35 mouse cellular contexts compared by ENCODE assay signal in genomic region chr11:96171601-96172000, GRCm38 (mm10). TPM values are rescaled to one million over a fixed set of nuclear protein-coding genes. Genes with fewer than 3 reads are reported as not detected.
"Had no signal": no experiment of that assay in that cellular context is flagged by ENCODE, and none has a peak within 500 bp of the region (broad histone marks: within the 10 kb centered on the region; RNA-seq: fewer than 3 reads in every experiment).

No protein-coding gene starts in this region.

- H3K4me3 ChIP-seq: embryonic facial prominence, embryonic 10.5 days; embryonic facial prominence, embryonic 12.5 days; embryonic facial prominence, embryonic 15.5 days; erythroblast, embryonic 14.5 days; forebrain, embryonic 10.5 days; forebrain, embryonic 12.5 days; forebrain, embryonic 13.5 days; forebrain, embryonic 15.5 days; gastrocnemius, adult 2 months; heart, adult 2 months had no signal

- H3K4me1 ChIP-seq: embryonic facial prominence, embryonic 12.5 days; embryonic facial prominence, embryonic 13.5 days; forebrain, embryonic 12.5 days; forebrain, embryonic 13.5 days; forebrain, embryonic 15.5 days had no signal

- H3K27ac ChIP-seq: embryonic facial prominence, embryonic 10.5 days; embryonic facial prominence, embryonic 12.5 days; embryonic facial prominence, embryonic 13.5 days; embryonic facial prominence, embryonic 15.5 days; forebrain, embryonic 10.5 days; forebrain, embryonic 12.5 days; forebrain, embryonic 13.5 days; forebrain, embryonic 15.5 days; gastrocnemius, adult 2 months; heart, adult 2 months had no signal

- ATAC-seq: forebrain, embryonic 13.5 days; forebrain, embryonic 14.5 days; forebrain, embryonic 15.5 days; forebrain, embryonic 16.5 days; forebrain, postnatal 0 days had no signal

- H3K9ac ChIP-seq: embryonic facial prominence, embryonic 12.5 days; embryonic facial prominence, embryonic 13.5 days; embryonic facial prominence, embryonic 15.5 days; forebrain, embryonic 12.5 days; forebrain, embryonic 13.5 days; forebrain, embryonic 15.5 days; forebrain, postnatal 0 days had no signal

- H3K9me3 ChIP-seq: embryonic facial prominence, embryonic 10.5 days; embryonic facial prominence, embryonic 12.5 days; embryonic facial prominence, embryonic 15.5 days; forebrain, embryonic 10.5 days; forebrain, embryonic 12.5 days; forebrain, embryonic 13.5 days; forebrain, embryonic 15.5 days had no signal

- H3K4me2 ChIP-seq: embryonic facial prominence, embryonic 12.5 days; embryonic facial prominence, embryonic 13.5 days; embryonic facial prominence, embryonic 15.5 days; forebrain, embryonic 12.5 days; forebrain, embryonic 13.5 days; forebrain, embryonic 15.5 days had no signal

- H3K36me3 ChIP-seq: embryonic facial prominence, embryonic 10.5 days; embryonic facial prominence, embryonic 12.5 days; embryonic facial prominence, embryonic 13.5 days; embryonic facial prominence, embryonic 15.5 days; forebrain, embryonic 10.5 days; forebrain, embryonic 12.5 days; forebrain, embryonic 15.5 days had no signal

- DNase-seq: cerebellum, adult 18-20 months; cerebellum, adult 2 months; cerebellum, adult 8-10 months; cerebellum, adult 9-10 months; cerebellum, adult 9-11 months; cerebellum, postnatal 10 days; cerebellum, postnatal 14 days; cerebellum, postnatal 25 days; cerebellum, postnatal 36 days; forebrain, postnatal 0 days; gastrocnemius, adult 2 months; gastrocnemius, postnatal 10 days; gastrocnemius, postnatal 14 days; gastrocnemius, postnatal 25 days; gastrocnemius, postnatal 36 days; heart, adult 11 months; heart, adult 18-20 months; heart, adult 2 months had no signal

RNA-seq across cellular contexts. Expression of gene Hoxb13, which starts 22.5 kb away (rescaled TPM):
- polyA plus RNA-seq: cerebellum, adult 2 months; cortical plate, adult 2 months; embryonic facial prominence, embryonic 10.5 days; embryonic facial prominence, embryonic 11.5 days; embryonic facial prominence, embryonic 12.5 days; embryonic facial prominence, embryonic 13.5 days; embryonic facial prominence, embryonic 14.5 days; embryonic facial prominence, embryonic 15.5 days; forebrain, embryonic 10.5 days; forebrain, embryonic 11.5 days; forebrain, embryonic 12.5 days; forebrain, embryonic 13.5 days; forebrain, embryonic 14.5 days; forebrain, embryonic 15.5 days; forebrain, postnatal 0 days; frontal cortex, adult 2 months; heart, adult 2 months had no signal

RNA-seq across cellular contexts. Expression of gene Ttll6, which starts 38.0 kb away (rescaled TPM):
- polyA plus RNA-seq: embryonic facial prominence, embryonic 10.5 days; embryonic facial prominence, embryonic 11.5 days; erythroblast, embryonic 14.5 days; forebrain, embryonic 10.5 days; forebrain, embryonic 11.5 days had no signal

RNA-seq across cellular contexts. Expression of gene Calcoco2, which starts 59.8 kb away (rescaled TPM):
- polyA plus RNA-seq: cerebellum, adult 2 months; cortical plate, adult 2 months; embryonic facial prominence, embryonic 10.5 days; embryonic facial prominence, embryonic 11.5 days; embryonic facial prominence, embryonic 12.5 days; embryonic facial prominence, embryonic 13.5 days; erythroblast, embryonic 14.5 days; forebrain, embryonic 10.5 days; forebrain, embryonic 11.5 days; forebrain, embryonic 12.5 days; forebrain, embryonic 13.5 days; forebrain, embryonic 15.5 days; frontal cortex, adult 2 months; gonadal fat pad, adult 2 months; heart, adult 2 months had no signal
